Mouse (Mus musculus): Measurements from ENCODE around the gene Vmn2r115.
"Not testable (repeated sequence)": the region's sequence is repeated elsewhere in the genome, so short reads cannot be mapped to it uniquely, and the experiment has no call there.

Gene Vmn2r115

DNA sequence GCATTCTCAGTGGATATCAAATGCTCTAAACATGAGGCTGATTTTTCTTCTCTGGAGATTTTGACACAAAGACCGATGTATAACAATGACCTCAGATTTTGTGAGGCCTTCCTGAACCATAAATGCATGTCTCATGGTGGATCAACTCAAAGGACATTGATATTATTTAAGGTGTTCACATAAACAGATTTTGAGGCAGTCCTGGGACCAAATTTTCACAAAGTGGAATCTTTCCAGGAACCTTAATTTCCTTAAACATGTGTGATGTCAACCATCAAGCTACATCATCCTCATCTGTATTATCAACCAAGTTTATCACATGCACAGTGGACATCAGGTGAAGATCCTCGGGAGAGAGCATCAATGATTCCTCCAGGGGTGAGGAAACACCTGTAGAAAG, at the start of gene Vmn2r115:
Vmn2r115 (plus strand) TSS at position 301 of the 400 bp plus-strand sequence.
- not testable (repeated sequence) for DNase-seq

DNA sequence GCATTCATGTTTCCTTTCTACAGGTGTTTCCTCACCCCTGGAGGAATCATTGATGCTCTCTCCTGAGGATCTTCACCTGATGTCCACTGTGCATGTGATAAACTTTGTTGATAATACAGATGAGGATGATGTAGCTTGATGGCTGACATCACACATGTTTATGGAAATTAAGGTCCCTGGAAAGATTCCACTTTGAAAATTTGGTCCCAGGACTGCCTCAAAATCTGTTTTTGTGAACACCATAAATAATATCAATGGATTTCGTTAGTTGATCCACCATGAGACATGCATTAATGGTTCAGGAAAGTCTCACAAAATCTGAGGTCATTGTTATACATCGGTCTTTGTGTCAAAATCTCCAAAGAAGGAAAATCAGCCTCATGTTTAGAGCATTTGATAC, 31.1 kb upstream of the Vmn2r115 start, which contains the start of gene Vmn2r114:
Vmn2r114 (minus strand) TSS at position 101 of the 400 bp plus-strand sequence.
- DNase-seq, result not testable (repeated sequence)

DNA sequence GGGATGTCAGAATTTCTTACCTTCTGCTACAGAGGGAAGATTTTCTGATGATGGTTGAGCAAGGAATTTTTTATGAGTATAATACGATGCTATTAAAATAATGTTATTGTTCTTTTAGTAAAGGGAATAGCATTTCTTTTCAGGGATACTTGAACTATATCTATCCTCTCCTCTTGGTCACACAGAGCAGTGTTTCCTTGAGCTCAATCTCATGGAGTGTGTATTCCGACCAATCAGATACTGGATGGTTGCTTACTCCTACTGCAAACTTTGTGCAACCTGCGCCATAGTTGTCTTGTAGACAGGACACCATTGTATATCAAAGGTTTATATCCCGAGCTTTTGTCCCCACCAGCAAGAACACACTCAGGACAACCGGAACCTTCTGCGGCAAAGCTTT, 12.9 kb upstream of the Vmn2r115 start:
- DNase-seq, result no peak

DNA sequence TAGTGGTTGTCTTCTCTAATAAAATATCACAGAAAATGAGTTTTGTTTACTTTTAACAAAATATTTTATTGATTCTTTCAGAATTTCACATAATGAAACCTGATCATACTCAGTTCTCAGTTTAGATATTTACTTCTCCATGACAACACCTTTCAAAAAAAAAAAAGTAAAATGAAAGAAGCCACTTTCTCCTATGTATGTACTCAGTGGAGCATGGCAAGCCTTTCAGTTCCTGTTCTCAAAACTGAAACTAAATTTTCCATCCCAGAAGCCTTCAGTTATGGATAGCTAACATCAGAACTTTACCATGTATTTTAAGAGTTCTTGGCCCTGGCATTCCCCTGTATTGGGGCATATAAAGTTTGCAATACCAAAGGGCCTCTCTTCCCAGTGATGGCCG, 8.1 kb downstream of the Vmn2r115 start:
- DNase-seq, result no peak

DNA sequence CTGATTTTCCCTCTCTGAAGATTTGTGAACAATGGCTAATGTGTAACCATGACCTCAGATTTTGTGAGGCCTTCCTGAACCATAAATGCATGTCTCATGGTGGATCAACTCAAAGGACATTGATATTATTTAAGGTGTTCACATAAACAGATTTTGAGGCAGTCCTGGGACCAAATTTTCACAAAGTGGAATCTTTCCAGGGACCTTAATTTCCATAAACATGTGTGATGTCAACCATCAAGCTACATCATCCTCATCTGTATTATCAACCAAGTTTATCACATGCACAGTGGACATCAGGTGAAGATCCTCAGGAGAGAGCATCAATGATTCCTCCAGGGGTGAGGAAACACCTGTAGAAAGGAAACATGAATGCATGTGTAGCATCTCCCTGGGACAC, 40.8 kb downstream of the Vmn2r115 start, which contains the start of gene Vmn2r116:
Vmn2r116 (plus strand) TSS at position 301 of the 400 bp plus-strand sequence.
- not testable (repeated sequence) for DNase-seq

Measured in cerebellum, postnatal 10 days (tissue).